Mouse (Mus musculus): ENCODE measurements around the gene Pigc.

DNA sequence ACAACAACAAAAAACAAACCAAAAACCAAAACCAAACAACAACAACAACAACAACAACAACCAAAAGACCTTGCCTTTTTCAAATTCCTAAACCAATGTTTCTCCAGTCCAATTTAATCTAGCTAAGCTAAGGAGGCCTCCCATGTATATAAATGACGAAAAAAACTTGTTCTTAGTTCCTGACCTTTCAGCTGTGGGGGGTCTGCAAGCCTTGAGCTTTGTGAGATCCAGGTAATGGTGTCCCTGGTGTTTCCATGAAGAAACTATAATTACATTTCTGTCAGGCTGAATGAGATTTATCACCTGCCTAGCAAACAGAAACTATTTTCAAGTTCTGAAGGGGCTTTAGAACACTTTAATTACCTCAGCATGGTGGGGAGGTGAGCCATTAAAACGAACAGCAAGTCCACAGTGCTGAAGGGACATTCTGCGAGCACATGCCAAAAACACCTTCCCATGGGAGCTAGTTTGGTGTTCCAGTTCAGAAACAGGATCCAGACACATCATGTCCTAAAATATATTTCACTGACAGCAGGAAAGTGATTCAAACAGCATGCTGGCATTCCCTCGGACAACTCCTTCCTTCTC lies 15.1 kb downstream of the Pigc start:
- no peak for TF ChIP-seq POLR2A (IDR thresholded peaks at IDR 0.05; ENCODE audit: insufficient read depth, low read depth, low read length)
- TF ChIP-seq CTCF (IDR thresholded peaks at IDR 0.05; ENCODE audit: insufficient read depth, low read depth, low read length): no peak
